Mouse (Mus musculus) monocyte, adult 5-6 weeks (primary cell): ENCODE results near the gene Noc3l. TPM values are rescaled to one million over a fixed set of nuclear protein-coding genes. Genes with fewer than 3 reads are reported as not detected.
A peak's percentile ranks its signal among the peaks of the same experiment; 100 is the strongest.

ENCODE experiments used
- ATAC-seq: fragments of 153-309, 156-312 bp; replicated peaks from 2 replicates; pipeline ENCODE4 v1.8.0; 2017; ENCODE audit warnings: mild to moderate bottlenecking; ENCODE audit not compliant: low TSS enrichment, insufficient number of reproducible peaks, severe bottlenecking, poor library complexity, low FRiP score
- total RNA-seq: library from RNA; stranded (forward); fragments of 200-1000, 200-491, 200-594 nt; gene quantifications from 3 replicates; pipeline ENCODE4 v1.2.3, GENCODE M21; 2017

Noc3l gene
- total RNA-seq = 13.9 to 21.6 TPM (median 15.4 TPM) in 3 replicates

DNA sequence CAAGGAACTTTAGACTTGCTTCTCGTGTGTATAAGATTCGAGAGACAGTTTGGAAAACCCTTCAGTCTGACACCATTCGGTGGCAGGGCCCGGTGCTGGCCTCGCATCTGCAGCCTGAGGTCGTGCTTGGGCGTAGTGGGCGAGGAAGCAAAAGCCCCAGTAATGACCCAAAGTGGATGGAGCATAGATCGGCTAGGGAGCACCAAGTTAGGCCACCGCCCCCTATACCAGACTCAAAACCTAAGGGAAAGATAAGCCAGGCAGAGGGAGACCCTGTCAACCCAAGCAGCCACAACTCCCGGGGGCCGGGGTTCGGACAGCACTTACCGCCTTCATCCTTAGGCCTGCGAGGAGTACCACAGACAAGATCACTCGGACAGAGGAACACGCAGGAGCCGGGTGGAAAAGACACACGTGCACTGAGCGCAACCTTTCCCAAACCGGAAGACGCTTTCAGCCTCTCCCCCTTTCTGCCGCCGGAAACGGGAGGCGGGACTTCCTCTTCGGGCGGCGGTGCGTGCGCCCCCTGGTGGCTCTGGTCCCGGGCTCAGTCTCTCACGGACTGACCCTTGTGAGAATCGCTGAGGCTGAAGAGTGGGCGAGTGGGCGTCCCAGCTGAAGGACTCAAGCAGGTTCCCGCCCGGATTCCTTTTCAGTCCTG lies at the start of gene Noc3l:
Gene Noc3l, minus strand, starts transcription at position 472 of the 661 bp plus-strand sequence.
- ATAC-seq = peak; percentile 96

DNA sequence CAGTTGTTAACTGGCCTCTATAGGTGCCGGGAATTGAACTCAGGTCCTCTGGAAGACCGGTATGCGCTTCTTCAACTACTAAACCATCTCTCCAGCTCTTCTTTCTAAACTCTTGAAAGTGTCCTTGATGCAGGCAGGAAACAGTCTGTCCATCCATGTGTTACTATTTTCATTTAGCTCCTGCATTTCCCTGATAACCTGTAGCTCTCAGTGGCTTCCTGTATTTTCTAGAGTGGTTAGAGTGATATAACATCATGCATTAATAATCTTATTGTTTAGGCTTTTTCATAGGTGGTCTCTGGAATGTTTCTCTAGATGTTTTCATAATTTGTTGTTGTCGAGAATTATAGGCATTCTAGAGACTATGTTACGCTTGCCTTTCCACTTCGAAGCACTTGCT lies 43.5 kb upstream of the Noc3l start:
- ATAC-seq = no peak

DNA sequence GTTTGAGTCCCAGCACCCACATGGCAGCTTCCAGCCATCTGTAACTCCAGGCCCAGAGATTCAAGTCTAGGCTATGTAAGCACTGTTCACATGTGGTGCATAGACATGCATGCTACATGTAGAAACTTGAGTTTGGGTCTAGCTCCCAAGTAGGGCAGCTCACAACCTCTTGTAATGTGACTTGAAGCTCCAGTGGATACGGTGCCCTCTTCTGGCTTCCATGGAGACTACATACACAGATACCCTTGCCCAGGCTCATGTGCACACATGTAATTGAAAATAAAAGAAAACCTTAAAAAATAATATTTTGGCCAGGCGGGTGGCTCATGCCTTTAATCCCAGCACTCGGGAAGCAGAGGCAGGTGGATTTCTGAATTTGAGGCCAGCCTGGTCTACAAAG lies 39.2 kb upstream of the Noc3l start:
- no peak for ATAC-seq

DNA sequence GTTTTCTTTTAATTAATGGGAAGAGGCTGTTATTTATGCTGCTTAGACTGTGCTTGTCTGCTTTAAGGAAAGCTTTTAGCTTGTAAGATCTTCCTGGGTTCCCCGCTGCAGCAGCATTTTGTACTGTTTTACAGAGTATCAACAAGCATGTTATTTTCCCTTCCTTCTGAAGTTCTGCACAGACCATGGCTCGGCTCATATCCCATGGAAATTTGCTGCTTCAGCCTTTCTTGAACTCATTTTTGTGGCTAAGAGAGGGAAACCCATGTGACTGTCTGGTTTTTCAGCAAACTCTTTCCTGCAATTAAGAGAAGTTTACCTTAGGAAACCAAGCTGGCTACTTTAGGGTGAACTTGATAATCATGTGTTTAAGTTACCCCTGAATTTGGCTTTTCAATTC lies 27.3 kb upstream of the Noc3l start:
- ATAC-seq = no peak

DNA sequence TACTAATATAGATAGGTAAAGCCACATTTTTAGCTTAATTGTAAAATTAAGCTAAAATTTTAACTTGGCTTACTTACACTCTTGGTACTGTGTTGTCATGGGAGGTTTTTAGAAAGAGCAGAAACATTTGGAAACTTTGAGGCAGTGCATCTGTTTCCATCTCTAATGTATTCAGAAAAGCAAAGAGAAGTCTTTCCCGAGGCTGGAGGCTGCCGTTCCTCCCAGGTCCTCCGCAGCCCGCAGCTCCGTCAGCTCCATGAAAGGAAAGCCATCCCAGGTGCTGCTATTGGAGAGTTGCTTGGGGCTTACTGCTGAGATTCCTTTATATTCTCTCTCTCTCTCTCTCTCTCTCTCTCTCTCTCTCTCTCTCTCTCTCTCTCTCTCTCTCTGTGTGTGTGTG lies 25.8 kb upstream of the Noc3l start:
- no peak for ATAC-seq

DNA sequence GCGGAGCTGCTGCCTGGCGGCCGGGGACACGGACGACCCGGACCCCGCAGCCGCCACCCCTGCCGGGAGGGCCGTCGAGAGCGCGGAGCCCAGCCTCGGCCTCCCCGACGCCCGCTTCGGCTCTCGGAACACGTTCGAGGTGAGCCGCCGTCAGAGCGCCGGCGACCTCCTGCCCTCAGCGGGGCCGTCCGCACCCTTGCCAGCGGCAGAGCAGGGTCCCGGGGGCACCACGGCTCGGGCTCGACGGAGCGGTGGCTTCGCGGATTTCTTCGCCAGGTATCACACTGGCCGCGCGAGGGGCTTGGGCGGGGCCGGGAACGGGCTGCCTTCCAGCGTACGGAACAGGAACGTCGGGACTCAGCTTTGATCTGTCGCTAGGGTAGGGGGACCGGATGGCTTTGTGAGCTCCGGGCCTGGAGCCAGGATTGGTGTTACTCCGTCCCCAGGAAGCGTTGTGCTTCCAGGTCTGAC lies 18.2 kb upstream of the Noc3l start:
- ATAC-seq = 0 out of 2 replicates have a peak, but pooled peaks have one; percentile 36

DNA sequence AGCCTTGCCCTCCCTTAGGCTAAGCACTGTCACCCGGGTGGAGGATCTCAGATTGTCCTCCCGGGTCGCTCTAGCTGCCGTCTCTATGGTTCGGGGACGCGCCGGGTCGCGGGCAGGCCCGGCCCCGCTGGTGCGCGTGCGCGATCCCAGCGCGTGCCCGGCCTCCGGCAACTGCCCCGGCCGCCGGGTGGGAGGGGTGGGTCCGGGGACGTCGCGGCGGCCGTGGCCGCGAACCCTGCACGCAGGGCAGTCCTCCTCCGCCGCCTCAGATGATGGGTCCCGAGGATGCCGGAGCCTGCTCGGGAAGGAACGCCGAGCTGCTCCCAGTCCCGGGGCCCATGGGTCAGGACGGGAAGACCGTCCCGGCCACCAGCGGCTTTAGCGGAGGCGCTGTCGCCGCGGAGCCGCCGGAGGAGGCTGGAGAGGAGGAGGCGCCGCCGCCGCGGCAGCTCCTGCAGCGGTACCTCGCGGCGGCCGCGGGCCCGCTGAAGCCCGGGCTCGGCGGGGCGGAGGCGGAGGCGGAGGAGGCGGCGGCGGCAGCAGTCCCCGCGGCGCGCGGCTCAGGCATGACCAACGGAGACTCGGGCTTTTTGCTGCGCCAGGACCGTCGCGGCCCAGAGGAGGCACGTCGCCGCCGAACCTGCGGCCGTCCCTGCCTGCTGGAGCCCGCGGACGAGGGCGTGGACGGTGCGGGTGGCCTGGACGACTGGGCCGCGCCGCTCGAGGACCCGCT lies 17.6 kb upstream of the Noc3l start, which contains the start of gene Tbc1d12:
Gene Tbc1d12, plus strand, starts transcription at position 142 of the 733 bp plus-strand sequence.
- ATAC-seq = peak; percentile 96

DNA sequence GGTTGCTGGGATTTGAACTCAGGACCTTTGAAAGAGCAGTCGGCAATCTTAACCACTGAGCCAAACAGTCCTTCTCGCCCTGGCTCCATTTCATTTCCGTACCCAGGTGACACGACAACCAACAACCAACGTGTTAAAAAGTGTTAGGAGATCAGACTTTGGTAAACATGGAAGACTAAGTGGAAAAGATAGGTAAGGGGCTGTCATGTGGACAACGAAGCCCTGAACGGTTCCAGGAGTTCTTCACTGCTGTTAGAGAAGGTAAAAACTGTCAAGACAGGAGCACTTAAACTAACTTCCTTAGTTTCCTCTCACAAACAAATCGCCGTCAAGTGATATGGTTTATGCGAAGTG lies 17.0 kb upstream of the Noc3l start:
- ATAC-seq = no peak; the same call in 1 of the 2 replicates

DNA sequence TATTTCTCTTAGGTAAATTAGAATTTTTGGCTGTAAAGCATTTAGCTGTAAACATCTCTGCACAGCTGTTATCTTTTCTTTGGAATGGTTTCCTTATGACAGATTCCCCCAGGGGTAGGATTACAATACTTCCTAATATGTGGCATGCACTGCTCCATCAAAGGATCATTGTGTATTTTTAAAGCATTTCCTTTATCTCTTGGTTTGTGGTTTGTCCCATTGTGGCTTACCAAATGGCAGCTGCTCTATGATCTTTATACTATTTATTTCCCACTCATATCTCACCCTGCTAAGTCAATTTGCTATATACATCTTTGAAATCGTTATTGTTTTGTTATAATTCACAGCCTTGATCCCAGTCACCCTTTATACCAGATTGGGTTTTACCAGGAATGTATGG lies 14.2 kb upstream of the Noc3l start:
- no peak for ATAC-seq

DNA sequence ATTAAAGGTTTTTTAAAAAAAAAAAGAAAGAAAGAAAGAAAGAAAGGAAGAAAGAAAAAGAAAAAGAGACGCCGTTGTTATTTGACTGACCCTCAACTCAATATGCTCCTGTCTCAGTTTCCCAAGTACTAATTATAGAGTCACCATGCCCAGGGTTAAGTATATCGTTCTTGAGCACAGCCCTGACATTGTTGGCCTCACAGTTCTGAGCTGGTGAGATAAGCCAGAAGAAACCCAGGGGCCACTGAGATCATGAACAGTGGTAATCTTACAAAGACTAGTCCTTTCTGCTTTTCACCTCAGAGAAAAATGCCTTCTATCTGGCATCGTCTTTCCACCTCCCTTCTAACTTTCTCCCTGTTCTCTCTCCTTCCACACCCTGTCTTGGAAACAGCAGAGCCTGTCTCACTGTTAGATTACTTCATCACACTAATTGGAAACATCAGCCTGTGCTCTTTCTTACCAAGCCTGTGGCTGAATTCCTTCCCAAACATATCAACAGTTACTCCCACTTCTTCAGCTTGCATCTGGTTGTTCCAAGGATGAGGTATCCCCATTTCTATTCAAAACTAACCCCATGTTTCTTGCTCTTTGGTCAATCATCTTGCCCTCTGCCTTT lies 1.3 kb upstream of the Noc3l start:
- ATAC-seq = no peak

DNA sequence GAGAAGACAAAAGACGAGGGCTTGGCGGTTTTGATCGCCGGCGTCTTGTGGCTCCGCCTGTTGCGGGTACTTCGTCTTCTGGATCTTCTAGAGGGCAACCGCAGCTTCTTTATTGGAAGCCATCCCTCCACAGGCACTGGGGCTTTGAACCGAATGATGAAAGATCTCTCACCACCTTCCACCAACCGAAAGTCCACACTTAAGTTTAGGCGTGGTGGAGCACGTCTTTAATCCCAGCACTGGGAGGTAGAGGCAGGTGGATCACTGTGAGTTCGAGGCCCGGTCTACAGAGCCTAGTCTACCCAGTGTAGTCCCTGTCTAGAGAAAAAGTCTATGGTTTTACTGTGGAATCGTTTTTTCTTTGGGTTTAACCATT lies 378 bp upstream of the Noc3l start:
- 0 out of 2 replicates have a peak, but pooled peaks have one; percentile 5 for ATAC-seq

DNA sequence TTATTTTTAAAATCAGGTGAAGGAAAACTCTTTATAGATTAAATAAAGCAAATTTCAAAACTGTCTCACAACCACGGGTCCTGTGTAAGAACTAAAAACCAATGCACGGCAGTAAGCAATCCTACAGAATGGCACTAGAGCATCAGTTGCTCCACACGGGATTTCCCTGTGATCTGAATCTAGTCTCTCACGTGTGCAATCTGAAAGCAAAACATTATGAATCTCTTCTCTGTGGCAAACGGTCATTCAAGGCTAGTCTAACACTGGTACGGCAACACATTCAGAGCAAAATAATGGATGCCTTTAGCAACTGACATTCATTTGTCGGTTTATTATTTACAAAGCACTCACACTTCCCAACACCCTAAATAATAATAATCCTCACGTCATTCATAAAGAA lies 846 bp downstream of the Noc3l start:
- no peak for ATAC-seq

DNA sequence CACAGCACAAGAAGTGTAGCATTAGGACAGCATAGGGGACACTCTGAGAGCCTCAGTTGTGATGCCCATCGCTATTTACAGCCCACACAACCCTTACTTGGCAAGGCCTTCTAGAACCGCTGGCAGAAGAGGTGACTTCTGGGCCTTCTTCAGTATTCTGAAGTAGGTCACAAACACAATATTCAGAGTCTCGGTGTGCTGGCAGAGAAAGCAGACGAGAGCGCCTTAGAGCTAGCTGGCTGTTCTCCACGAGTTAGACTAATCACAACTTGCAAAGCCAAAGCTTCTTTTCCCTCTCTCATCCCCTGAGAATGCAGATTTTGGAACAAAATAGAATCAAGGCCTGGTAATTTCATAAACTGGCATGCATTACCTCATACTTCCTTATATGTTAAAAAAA lies 20.2 kb downstream of the Noc3l start:
- no peak for ATAC-seq

DNA sequence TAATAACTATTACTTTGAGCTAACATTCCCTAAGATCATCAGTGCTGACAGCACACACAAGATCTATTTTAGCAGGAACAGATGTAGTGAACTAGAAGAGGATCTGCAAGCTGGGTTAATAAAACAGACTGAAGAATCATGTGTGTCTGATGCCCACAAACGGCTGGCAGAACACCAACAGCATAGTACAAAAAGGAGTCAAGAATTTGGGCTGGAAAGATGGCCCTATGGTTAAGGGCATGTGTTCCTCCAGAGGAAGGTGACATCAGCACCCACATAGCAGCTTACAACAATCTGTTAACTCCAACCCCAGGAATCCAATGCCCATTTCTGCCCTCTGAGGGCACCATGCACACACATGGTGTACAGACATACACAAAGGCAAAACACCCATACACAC lies 20.7 kb downstream of the Noc3l start:
- no peak for ATAC-seq

DNA sequence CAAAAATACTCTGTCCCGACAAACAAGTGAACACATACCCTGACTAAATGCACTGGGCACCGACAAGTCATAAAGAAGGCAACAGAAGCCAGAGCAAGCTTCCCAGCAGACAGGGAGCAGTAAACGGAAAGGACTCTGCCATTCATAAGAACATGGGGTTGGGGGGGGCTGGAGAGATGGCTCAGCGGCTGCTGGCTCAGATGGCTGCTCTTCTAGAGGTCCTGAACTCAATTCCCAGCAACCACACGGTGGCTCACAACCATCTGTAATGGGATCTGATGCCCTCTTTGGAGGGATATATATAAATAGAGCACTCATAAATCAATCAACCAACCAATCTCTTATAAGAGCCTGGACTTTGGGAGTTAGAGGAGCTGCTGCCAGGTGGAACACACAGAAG lies 22.5 kb downstream of the Noc3l start:
- ATAC-seq = no peak

DNA sequence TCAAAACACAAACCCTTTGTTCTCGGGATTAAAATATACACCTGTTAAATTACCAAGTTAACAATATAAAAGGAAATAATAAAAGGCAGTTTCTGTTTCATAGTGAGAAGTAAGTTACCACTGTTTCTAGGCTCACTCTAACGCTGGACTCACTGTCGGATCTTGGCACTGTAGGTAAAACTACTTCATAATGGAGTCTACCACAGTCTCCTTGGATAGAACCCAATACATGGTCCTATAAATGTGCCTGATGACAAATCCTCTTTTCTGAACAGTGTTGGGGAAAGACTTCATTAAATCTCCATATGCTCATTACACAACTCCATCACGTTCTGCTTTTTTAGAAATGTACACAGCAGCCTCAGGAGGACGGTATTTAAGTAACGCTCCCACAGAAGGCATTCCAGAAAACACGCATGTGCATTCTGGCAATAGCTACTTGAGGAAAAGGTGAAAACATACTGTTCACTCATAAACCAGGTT lies 25.4 kb downstream of the Noc3l start:
- no peak for ATAC-seq

DNA sequence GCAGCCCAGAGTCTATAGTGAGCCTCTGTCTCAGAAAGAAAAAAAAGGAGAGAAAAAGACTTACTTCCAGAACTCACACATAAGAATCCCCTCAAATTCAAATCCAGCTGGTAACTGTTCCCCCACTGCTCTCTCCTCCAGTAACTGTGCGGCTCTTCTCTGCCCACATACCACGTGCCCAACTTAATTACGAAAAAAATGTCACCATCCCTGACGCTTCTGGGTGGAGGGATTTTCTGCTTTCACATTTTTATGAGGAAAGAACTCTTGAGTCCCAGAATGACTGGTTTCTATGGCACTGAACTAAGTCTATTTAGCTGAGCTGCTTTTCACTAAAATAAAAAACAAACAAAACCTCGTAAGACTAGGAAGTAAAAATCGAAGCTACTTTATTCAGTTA lies 31.3 kb downstream of the Noc3l start:
- ATAC-seq = no peak

DNA sequence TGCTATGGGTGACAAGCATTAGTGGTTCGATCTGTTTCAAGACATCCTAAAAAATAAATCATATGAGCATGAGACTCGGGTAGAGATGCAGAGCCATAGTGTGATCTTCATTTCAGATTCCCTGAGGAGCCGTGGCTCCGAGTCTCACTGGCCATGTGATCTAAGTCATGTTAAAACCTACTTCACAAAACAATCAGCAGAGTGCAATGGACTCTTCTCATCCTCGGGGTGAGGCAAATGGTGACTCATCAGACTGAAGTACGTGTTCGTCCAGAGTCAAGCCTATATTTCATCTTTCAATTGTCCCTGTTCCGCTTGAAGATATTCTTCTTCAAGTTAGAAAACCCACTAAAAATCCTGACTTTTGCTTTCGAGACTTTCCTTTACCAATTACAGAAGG lies 35.5 kb downstream of the Noc3l start:
- ATAC-seq = no peak

DNA sequence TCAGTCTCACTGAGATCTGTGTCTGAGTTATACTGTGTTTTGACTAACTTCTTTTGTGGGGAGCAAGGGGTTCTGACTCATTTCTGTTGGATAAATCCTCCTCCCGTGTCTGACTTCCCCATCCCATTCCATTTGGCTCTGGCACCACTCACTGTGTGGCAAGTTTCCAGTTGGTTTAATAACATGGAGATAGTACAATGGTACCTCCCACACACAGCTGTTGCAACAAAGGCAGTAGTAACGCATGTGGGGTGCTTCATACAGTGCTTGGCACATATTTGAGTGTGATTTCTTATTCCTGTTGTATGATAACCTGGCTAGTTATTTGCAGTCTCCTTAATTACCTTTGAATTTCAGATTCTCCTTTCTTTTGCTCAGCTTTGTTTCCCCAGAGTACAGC lies 40.2 kb downstream of the Noc3l start:
- no peak for ATAC-seq

DNA sequence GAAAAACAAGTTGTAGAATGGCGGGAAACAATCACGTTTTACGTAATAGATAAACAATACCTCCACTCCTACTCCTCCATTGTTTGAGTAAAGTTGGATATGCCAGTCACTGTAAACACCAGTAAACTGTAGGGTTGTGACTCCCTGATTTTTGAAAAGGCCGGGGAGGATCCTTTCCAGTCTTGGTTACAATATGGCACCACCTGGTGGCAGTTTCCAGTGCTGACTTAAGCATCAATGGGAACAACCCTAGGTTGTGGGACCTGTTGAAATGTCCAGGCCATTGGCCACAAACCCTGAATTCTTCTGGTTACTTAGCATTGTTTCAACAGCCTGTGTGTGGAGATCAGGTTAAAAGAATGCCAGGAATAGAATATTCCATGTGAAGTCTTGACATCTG lies 43.5 kb downstream of the Noc3l start:
- no peak for ATAC-seq
